Mouse (Mus musculus) heart, adult 2 months (tissue): ENCODE results near the gene Ncl. TPM values are rescaled to one million over a fixed set of nuclear protein-coding genes. Genes with fewer than 3 reads are reported as not detected.

Experiments
- DNase-seq, 2 experiments: peaks; one replicate each; pipeline ENCODE4 v3.0.0; 2021
- H3K27ac ChIP-seq: fragments of 200-600 bp; 2 replicates; pipeline ENCODE4 v1.8.1; 2022
- H3K27me3 ChIP-seq: fragments of 200-500 bp; 2 replicates; pipeline ENCODE4 v1.6.1; 2012; ENCODE audit warnings: mild to moderate bottlenecking, low read length, inconsistent platforms, mixed read lengths; ENCODE audit not compliant: control insufficient read depth, insufficient read depth
- H3K36me3 ChIP-seq: fragments of 200-500 bp; 2 replicates; pipeline ENCODE4 v1.6.1; 2012; ENCODE audit warnings: low read length, inconsistent platforms; ENCODE audit not compliant: control insufficient read depth, insufficient read depth
- H3K4me1 ChIP-seq: fragments of 200-500 bp; 2 replicates; pipeline ENCODE4 v1.6.1; 2011; ENCODE audit warnings: low read length; ENCODE audit not compliant: control insufficient read depth, insufficient read depth
- H3K4me3 ChIP-seq: fragments of 200-600 bp; 2 replicates; pipeline ENCODE4 v1.8.1; 2022
- H3K79me2 ChIP-seq: fragments of 200-500 bp; replicated peaks from 2 replicates; pipeline ENCODE4 v1.6.1; 2012; ENCODE audit warnings: mild to moderate bottlenecking, inconsistent platforms, low read length, moderate library complexity, mixed read lengths; ENCODE audit not compliant: control insufficient read depth, insufficient read depth
- H3K9ac ChIP-seq: fragments of 200-500 bp; 2 replicates; pipeline ENCODE4 v1.6.1; 2012; ENCODE audit warnings: low read depth, mild to moderate bottlenecking, control low read depth, inconsistent platforms, low read length, mixed read lengths
- CTCF ChIP-seq: fragments of 200-600 bp; IDR thresholded peaks from 2 replicates; pipeline ENCODE4 v1.8.1; 2022; ENCODE audit warnings: antibody characterized with exemption, mild to moderate bottlenecking, moderate library complexity
- EP300 ChIP-seq: fragments of 200-500 bp; IDR thresholded peaks from 2 replicates; pipeline ENCODE4 v1.6.1; 2011; ENCODE audit warnings: low read depth, low read length, control low read depth; ENCODE audit not compliant: insufficient read depth
- POLR2A ChIP-seq: fragments of 200-500 bp; IDR thresholded peaks from 2 replicates; pipeline ENCODE4 v1.6.1; 2011; ENCODE audit warnings: mild to moderate bottlenecking, low read depth, low read length, control low read depth; ENCODE audit not compliant: insufficient read depth
- WGBS: fragments of 180-500 bp; shearing (Covaris S2); methylation state at CpG from one replicate; pipeline ENCODE4 v1.1.7; 2018; 5-methylcytosine and 5-hydroxymethylcytosine counted together
- intact Hi-C: fragments of 180-260 bp; cut with DNase I; formaldehyde crosslinking; loops from one replicate; pipeline ENCODE4 v1.15.1; 2025
- microRNA-seq, 2 experiments: library from miRNA; unstranded; fragments of <30 nt; microRNA quantifications; one replicate each; pipeline ENCODE4 v1.2.0; 2021
- polyA plus RNA-seq: library from polyadenylated mRNA; depleted of rRNA; stranded (reverse); fragments of >200 nt; gene quantifications from 2 replicates; pipeline ENCODE4 v1.2.3, GENCODE M21; 2012; rRNA removed
- total RNA-seq, 2 experiments: library from RNA; stranded (reverse); gene quantifications; 2 replicates each; pipeline ENCODE4 v1.2.3; 2021

Ncl gene
- total and polyA plus RNA-seq, 3 experiments, result 7.2 to 120 (median 95.9) TPM

DNA sequence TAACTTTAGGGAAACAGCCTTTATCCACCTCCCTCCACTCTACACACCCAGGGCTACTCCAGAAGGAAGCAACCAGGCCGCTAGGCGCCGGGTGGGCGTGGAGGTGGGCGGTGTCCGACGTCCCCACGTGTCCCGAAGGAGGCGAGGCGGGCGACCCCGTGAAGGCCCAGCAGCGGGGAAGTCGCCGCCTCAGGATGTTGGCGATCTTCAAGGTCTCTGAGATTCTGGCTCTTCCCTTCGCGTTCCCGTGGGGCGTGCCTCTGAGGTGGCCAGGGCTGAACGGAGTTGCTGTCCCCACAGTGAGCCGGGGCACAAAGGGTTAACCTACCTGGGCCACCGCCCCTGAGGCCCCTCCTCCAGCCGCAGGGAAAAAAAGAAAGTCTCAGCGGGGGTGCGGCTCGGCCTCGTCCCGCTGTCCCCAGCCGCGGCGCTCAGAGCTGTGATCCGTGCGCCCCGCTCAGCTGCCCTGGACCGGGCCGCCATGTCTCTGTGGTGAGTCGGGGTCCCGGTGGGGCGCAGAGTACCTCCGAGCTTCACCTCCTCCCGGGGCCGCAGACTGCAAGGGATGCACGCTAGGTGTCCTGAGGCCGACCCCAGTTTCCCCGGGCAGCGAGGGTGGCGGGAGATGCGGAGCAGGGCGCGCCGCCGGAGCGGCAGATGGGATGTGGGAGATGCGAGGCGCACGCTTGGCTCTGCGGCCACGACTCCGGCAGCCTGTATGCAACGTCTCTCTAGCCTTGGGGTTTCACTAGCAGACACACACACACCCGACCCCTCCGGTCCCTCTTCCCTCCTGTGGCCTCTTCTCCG lies 55.9 kb downstream of the Ncl start:
- H3K27me3 ChIP-seq, result peaks cover 3% of the 10 kb centered on the region
- intact Hi-C loops, result no loop called here
- H3K79me2 ChIP-seq, result no peaks in the 10 kb centered on the region
- under 1% methylated on average over 64 of the region's 65 CpGs for WGBS
- H3K4me3 ChIP-seq, result peak overlapping the region; percentile 36
- H3K4me1 ChIP-seq, result no peaks in the 10 kb centered on the region
- peak; percentile 50 to 58 for DNase-seq
- H3K27ac ChIP-seq, result no peak overlapping the region
- peak overlapping the region; percentile 17 for H3K9ac ChIP-seq
- TF ChIP-seq POLR2A, result no peak
- TF ChIP-seq EP300, result no peak
- TF ChIP-seq CTCF, result no peak
- no peaks in the 10 kb centered on the region for H3K36me3 ChIP-seq

DNA sequence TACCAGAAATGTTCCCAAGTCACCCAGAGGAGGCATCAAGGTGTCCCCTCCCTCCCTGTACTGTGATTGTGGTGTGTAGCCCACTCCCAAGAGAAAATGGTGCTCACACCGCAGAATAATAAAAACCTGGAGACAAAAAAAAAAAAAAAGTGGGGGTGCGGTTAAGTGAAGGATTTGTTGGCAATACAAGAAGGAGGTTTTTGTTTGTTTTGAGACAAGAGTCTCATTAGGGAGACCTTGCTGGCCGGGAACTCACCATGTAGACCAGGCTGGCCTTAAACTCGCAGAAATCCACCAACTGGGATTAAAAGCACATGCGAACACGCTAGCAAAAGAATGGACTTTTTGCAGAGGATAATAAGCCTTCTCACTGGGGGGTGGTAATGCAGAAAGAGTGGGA lies 56.7 kb downstream of the Ncl start, which contains the start of gene B3gnt7:
TSS of gene B3gnt7 (plus strand) at position 301 of the 400 bp plus-strand sequence.
- intact Hi-C loops, result no loop called here
- no peaks in the 10 kb centered on the region for H3K4me1 ChIP-seq
- peak within 1 kb of the TSS; percentile 17 for H3K9ac ChIP-seq
- DNase-seq, result no peak
- H3K36me3 ChIP-seq, result no peaks in the 10 kb centered on the region
- no peak for TF ChIP-seq EP300
- TF ChIP-seq CTCF, result no peak
- TF ChIP-seq POLR2A, result no peak
- WGBS, result 60% methylated on average over 6 of the region's 6 CpGs
- peaks cover 3% of the 10 kb centered on the region for H3K27me3 ChIP-seq
- H3K27ac ChIP-seq, result no peak within 1 kb of the TSS
- peak within 1 kb of the TSS; percentile 36 for H3K4me3 ChIP-seq
- H3K79me2 ChIP-seq, result no peaks in the 10 kb centered on the region

DNA sequence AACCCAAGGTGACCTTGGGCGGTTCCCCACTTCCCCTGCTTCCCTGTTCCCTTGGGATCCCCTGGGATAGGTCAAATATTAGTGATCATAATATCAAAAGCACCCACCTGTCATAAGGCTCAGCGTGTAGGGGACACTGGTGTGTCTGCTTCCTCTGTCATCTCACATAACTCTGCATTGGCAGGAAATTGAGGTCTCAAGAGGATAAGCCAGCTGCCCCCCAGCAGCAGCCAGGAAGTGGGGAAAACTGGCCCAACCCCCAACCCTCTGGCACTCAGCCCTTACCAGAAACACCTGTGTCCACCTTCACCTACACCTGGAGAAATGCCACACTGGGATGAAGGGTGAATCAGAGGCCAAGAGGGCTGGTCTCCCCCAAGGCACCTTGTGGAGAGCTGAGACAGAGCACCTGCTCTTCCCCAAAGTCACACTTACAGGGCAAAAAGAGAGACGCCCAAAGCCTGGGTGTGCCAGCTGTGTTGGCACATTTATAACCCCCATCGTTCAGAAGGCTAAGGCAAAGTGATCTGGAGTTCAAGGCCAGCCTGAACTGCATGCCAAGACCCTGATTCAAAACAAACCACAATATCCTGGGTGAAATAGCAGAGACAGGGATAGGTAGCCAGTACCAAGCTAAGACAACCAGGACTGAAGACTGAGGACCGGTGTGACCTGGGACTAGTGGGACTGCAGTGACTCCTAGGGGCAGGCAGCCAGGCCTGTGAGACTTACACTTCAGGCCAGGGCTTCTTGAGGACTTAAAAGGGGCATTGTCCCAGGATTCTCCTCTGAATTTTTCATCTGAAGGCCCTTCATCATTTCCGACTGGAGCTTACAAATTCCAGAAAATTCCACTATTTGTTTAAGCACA lies 57.7 kb downstream of the Ncl start:
- peak in 1 of 2 experiments; percentile 24 for DNase-seq
- H3K27ac ChIP-seq, result no peak overlapping the region
- WGBS, result 49% methylated on average over 6 of the region's 6 CpGs

DNA sequence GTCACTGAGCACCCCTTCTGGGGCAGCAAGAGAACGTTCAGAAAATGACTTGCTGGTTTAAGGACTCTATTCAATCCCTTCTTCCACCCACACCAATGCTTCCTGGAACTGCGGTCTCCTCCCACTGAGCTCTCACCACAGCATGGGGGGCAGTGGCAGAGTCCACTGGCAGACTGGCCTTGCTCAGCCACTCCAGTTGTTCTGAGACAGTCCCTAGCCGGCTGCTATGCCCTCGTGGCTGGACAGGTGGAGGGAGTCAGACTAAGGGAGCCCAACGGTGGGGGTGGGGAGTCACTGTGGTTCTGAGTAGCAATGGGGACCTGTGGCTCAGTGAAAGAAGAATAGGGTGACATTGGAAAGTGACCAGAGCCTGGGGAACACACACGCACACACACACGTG lies 58.5 kb downstream of the Ncl start:
- Histone ChIP-seq H3K9ac (no peak overlapping the region), H3K27ac (no peak overlapping the region), H3K36me3 (no peaks in the 10 kb centered on the region), H3K79me2 (no peaks in the 10 kb centered on the region), H3K4me3 (no peak overlapping the region), H3K4me1 (no peaks in the 10 kb centered on the region), H3K27me3 (peaks cover 3% of the 10 kb centered on the region)
- TF ChIP-seq POLR2A, result no peak
- no peak for TF ChIP-seq CTCF
- no peak for TF ChIP-seq EP300
- intact Hi-C loops, result no loop called here
- DNase-seq, result no peak
- 44% methylated on average over 7 of the region's 7 CpGs for WGBS

More for the DNA sequence above, 57.7 kb downstream of the Ncl start:
- H3K27me3 ChIP-seq, result peaks cover 3% of the 10 kb centered on the region
- H3K79me2 ChIP-seq, result no peaks in the 10 kb centered on the region
- H3K4me1 ChIP-seq, result no peaks in the 10 kb centered on the region
- H3K36me3 ChIP-seq, result no peaks in the 10 kb centered on the region
- H3K4me3 ChIP-seq, result no peak overlapping the region
- H3K9ac ChIP-seq, result no peak overlapping the region
- intact Hi-C loops, result no loop called here
- TF ChIP-seq CTCF, result peak; percentile 26
- TF ChIP-seq POLR2A, result no peak
- TF ChIP-seq EP300, result no peak

DNA sequence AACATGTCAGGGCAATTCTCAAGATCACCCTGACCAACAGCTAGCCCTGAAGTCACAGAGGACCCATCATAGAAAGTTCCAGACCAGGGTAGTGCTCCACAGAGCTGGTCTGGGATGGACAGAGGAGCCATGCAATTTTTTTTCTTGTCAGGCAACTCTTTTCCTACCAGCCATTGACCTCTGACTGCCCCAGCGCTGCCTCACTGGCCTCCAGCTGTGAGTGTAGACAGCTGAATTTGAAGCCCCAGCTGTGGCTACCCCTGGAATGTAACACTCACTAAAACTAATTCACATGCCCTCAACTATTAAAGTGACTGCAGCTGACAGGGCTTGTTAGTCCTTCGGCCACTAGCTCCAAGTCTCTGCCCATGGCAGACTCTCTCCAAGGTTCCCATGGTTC lies 59.1 kb downstream of the Ncl start:
- Histone ChIP-seq H3K27me3 (peaks cover 3% of the 10 kb centered on the region), H3K79me2 (no peaks in the 10 kb centered on the region), H3K4me3 (no peak overlapping the region), H3K27ac (no peak overlapping the region), H3K36me3 (no peaks in the 10 kb centered on the region), H3K9ac (no peak overlapping the region), H3K4me1 (no peaks in the 10 kb centered on the region)
- WGBS, result 84% methylated on average over 2 of the region's 2 CpGs
- intact Hi-C loops, result no loop called here
- no peak for TF ChIP-seq CTCF
- no peak for TF ChIP-seq POLR2A
- TF ChIP-seq EP300, result no peak
- no peak for DNase-seq

Small RNA genes lying within 50 kb of the gene (microRNA-seq; reads per million reads assigned to microRNA genes)
- gene mmu-mir-3535, result 17.8 to 35.9 reads per million in 2 experiments

Other genes starting within 250 kb of the Ncl start
- gene Htr2b, start 247.4 kb downstream of the Ncl start, total RNA-seq, result under 1 TPM; 0.50 to 0.61 TPM
- gene Htr2b, start 247.4 kb downstream of the Ncl start, polyA plus RNA-seq, result 0.53 and 0.62 TPM in 2 replicates
- under 1 TPM in 1 of 2 experiments, not detected in 1; 0.57 TPM for gene Gm21972, start 225.8 kb downstream of the Ncl start, total RNA-seq
- gene Gm21972, start 225.8 kb downstream of the Ncl start, polyA plus RNA-seq, result not detected in 2 replicates
- gene Armc9, start 204.6 kb downstream of the Ncl start, total RNA-seq, result 1 to 10 TPM; 3.5 TPM
- 1.6 and 2.4 TPM in 2 replicates for gene Armc9, start 204.6 kb downstream of the Ncl start, polyA plus RNA-seq
- gene B3gnt7, start 56.6 kb downstream of the Ncl start, total RNA-seq, result under 1 TPM; 0.41 to 0.57 TPM
- gene B3gnt7, start 56.6 kb downstream of the Ncl start, polyA plus RNA-seq, result 0.62 and 0.82 TPM in 2 replicates
- not detected for gene Nmur1, start 66.8 kb upstream of the Ncl start, total RNA-seq
- not detected in 2 replicates for gene Nmur1, start 66.8 kb upstream of the Ncl start, polyA plus RNA-seq
- not detected for gene Tex44, start 66.9 kb upstream of the Ncl start, total RNA-seq
- 0.12 and 0.18 TPM in 2 replicates for gene Tex44, start 66.9 kb upstream of the Ncl start, polyA plus RNA-seq
- gene Ptma, start 167.3 kb upstream of the Ncl start, total RNA-seq, result 100 to 1,000 TPM; 200 to 227 TPM
- 169 and 177 TPM in 2 replicates for gene Ptma, start 167.3 kb upstream of the Ncl start, polyA plus RNA-seq
- gene Pde6d, start 223.2 kb upstream of the Ncl start, total RNA-seq, result 10 to 100 TPM; 40.4 to 47.6 TPM
- 27.9 and 39.2 TPM in 2 replicates for gene Pde6d, start 223.2 kb upstream of the Ncl start, polyA plus RNA-seq
- gene Cops7b, start 223.5 kb upstream of the Ncl start, total RNA-seq, result 10 to 100 TPM; 11.2 to 12.0 TPM
- 18.2 and 22.4 TPM in 2 replicates for gene Cops7b, start 223.5 kb upstream of the Ncl start, polyA plus RNA-seq